Mouse (Mus musculus): ENCODE results near the gene Cybb. TPM values are rescaled to one million over a fixed set of nuclear protein-coding genes. Genes with fewer than 3 reads are reported as not detected.
"Not testable (repeated sequence)": the region's sequence is repeated elsewhere in the genome, so short reads cannot be mapped to it uniquely, and the experiment has no call there.

The Cybb gene
- 3.7 and 4.3 TPM in 2 replicates for polyA plus RNA-seq (2015; fragmentation: Nextera tagmentation; extraction: Ambion mirVana)

- Histone ChIP-seq H3K4me2 (ENCODE audit: low read depth, low read length) (no peak within 1 kb of the TSS), H3K9ac (ENCODE audit: low read depth, low read length) (no peak within 1 kb of the TSS), H3K27me3 (replicated peaks; ENCODE audit: control insufficient read depth, insufficient read depth, low read length) (no peaks in the 10 kb centered on the region), H3K36me3 (ENCODE audit: control insufficient read depth, insufficient read depth, low read length) (no peaks in the 10 kb centered on the region), H3K4me1 (ENCODE audit: control insufficient read depth, insufficient read depth, low read length) (no peaks in the 10 kb centered on the region), H3K9me3 (ENCODE audit: control insufficient read depth, low read length) (no peaks in the 10 kb centered on the region), H3K27ac (ENCODE audit: low read length) (no peak within 1 kb of the TSS), H3K4me3 (ENCODE audit: low read length) (no peak within 1 kb of the TSS)
- 85% methylated on average over 4 of the region's 4 CpGs for WGBS
- no peak for ATAC-seq
Measured at GRCm38 (mm10) chrX:9487671-9488070, at the start of gene Cybb. TSS of gene Cybb (minus strand) at chrX:9487771.

DNA sequence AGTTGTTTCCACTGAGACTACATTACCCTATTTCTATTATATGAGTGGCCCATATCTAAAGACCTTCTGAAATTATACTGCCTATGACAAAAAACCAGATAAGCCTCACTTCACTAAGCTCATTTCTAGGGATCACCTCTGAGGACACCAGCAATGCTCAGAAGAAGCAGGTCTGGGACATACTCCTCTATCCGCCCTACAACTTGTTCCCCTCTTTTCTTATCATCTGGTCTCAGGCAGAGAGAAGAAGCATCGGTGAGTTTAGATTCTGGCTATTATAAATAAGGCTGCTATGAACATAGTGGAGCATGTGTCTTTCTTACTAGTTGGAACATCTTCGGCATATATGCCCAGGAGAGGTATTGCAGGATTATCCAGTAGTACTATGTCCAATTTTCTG, 49.3 kb upstream of the Cybb start:
- H3K27me3 ChIP-seq (replicated peaks; ENCODE audit: control insufficient read depth, insufficient read depth, low read length): no peaks in the 10 kb centered on the region
- H3K4me2 ChIP-seq (ENCODE audit: low read depth, low read length): no peak overlapping the region
- H3K27ac ChIP-seq (ENCODE audit: low read length): no peak overlapping the region
- no peak overlapping the region for H3K4me3 ChIP-seq (ENCODE audit: low read length)
- H3K9ac ChIP-seq (ENCODE audit: low read depth, low read length): no peak overlapping the region
- no peaks in the 10 kb centered on the region for H3K36me3 ChIP-seq (ENCODE audit: control insufficient read depth, insufficient read depth, low read length)
- no peaks in the 10 kb centered on the region for H3K4me1 ChIP-seq (ENCODE audit: control insufficient read depth, insufficient read depth, low read length)
- 81% methylated on average over 3 of the region's 3 CpGs for WGBS
- ATAC-seq: no peak
- H3K9me3 ChIP-seq (ENCODE audit: control insufficient read depth, low read length): no peaks in the 10 kb centered on the region

DNA sequence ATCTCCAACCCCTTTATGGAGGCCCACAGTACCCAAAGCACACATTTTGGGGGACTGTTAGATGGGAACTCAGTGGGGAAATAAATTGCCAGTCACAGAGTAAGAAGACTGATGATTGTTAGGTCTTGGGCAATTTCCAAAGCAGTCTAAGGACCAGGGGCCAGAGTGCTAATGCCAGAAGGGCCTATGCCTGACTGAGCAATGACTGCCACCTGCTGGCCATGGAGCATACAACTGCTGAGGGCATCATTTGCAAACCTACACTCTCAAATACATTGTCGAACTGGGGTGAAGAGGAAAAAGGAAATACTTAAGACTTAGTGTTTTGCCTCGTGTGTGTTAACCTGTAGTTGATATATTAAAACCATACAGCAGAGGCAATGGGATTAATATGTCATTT, 32.4 kb upstream of the Cybb start:
- not testable (repeated sequence) for ATAC-seq; H3K4me1 ChIP-seq (ENCODE audit: control insufficient read depth, insufficient read depth, low read length); H3K27me3 ChIP-seq (replicated peaks; ENCODE audit: control insufficient read depth, insufficient read depth, low read length); H3K36me3 ChIP-seq (ENCODE audit: control insufficient read depth, insufficient read depth, low read length); H3K4me3 ChIP-seq (ENCODE audit: low read length); H3K27ac ChIP-seq (ENCODE audit: low read length); H3K9ac ChIP-seq (ENCODE audit: low read depth, low read length); H3K9me3 ChIP-seq (ENCODE audit: control insufficient read depth, low read length); H3K4me2 ChIP-seq (ENCODE audit: low read depth, low read length)
- 20% methylated on average over 2 of the region's 2 CpGs for WGBS

DNA sequence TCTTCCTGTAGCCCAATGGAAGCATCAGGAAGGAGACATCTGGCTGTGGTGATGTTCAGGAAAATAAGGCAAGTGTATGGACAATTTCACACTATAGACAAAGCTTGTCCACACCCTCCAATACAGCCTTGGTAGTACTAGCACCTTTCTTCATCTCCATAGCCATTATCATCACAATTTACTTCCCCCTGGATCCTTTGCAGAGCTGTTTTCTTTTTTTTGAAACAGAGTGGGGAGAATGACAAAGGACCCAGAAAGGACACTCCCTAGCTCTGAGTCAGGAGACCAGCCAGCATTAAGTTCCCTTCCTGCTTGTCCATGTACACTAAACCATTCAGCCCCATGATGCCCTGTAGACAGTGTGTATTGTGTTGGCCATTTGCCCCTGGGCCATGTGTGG, 30.0 kb upstream of the Cybb start:
- not testable (repeated sequence) for H3K36me3 ChIP-seq (ENCODE audit: control insufficient read depth, insufficient read depth, low read length); H3K4me1 ChIP-seq (ENCODE audit: control insufficient read depth, insufficient read depth, low read length); H3K9ac ChIP-seq (ENCODE audit: low read depth, low read length); H3K27ac ChIP-seq (ENCODE audit: low read length); H3K9me3 ChIP-seq (ENCODE audit: control insufficient read depth, low read length); H3K27me3 ChIP-seq (replicated peaks; ENCODE audit: control insufficient read depth, insufficient read depth, low read length); H3K4me2 ChIP-seq (ENCODE audit: low read depth, low read length); H3K4me3 ChIP-seq (ENCODE audit: low read length); ATAC-seq

DNA sequence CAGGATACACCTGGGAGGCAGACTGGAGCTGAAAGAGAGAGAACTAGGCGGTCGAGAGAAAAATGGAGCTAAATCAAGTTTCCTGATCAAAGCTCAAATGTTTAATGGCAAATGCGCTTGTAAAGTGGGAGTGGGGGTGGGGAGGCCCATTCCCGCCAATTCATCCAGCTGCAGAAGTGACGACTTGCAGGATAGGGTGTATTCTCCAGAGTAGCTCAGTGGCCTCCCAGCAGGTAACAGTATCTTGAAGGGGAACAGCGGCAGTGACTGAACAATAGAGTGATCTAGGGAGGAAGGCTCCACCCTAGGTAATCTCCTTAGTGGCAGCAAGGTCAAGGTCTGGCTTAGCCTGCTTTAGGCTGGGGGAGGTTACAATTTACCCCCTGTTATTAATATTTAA, 12.5 kb downstream of the Cybb start:
- H3K27me3 ChIP-seq (replicated peaks; ENCODE audit: control insufficient read depth, insufficient read depth, low read length); H3K9ac ChIP-seq (ENCODE audit: low read depth, low read length); H3K4me2 ChIP-seq (ENCODE audit: low read depth, low read length); H3K4me1 ChIP-seq (ENCODE audit: control insufficient read depth, insufficient read depth, low read length); ATAC-seq; H3K4me3 ChIP-seq (ENCODE audit: low read length); H3K27ac ChIP-seq (ENCODE audit: low read length); H3K36me3 ChIP-seq (ENCODE audit: control insufficient read depth, insufficient read depth, low read length); H3K9me3 ChIP-seq (ENCODE audit: control insufficient read depth, low read length): not testable (repeated sequence)
- 83% methylated on average over 6 of the region's 6 CpGs for WGBS

- Histone ChIP-seq H3K36me3 (ENCODE audit: control insufficient read depth, insufficient read depth, low read length) (no peaks in the 10 kb centered on the region), H3K4me3 (ENCODE audit: low read length) (no peak overlapping the region), H3K9ac (ENCODE audit: low read depth, low read length) (no peak overlapping the region), H3K9me3 (ENCODE audit: control insufficient read depth, low read length) (no peaks in the 10 kb centered on the region), H3K27ac (ENCODE audit: low read length) (no peak overlapping the region), H3K27me3 (replicated peaks; ENCODE audit: control insufficient read depth, insufficient read depth, low read length) (no peaks in the 10 kb centered on the region), H3K4me1 (ENCODE audit: control insufficient read depth, insufficient read depth, low read length) (no peaks in the 10 kb centered on the region), H3K4me2 (ENCODE audit: low read depth, low read length) (no peak overlapping the region)
- no peak for ATAC-seq
Measured at GRCm38 (mm10) chrX:9474440-9474839, 13.1 kb downstream of the Cybb start.

GRCm38 (mm10) chrX:9473768-9474167, 13.8 kb downstream of the Cybb start:
- Histone ChIP-seq H3K4me1 (ENCODE audit: control insufficient read depth, insufficient read depth, low read length) (no peaks in the 10 kb centered on the region), H3K4me3 (ENCODE audit: low read length) (no peak overlapping the region), H3K36me3 (ENCODE audit: control insufficient read depth, insufficient read depth, low read length) (no peaks in the 10 kb centered on the region), H3K9ac (ENCODE audit: low read depth, low read length) (no peak overlapping the region), H3K27me3 (replicated peaks; ENCODE audit: control insufficient read depth, insufficient read depth, low read length) (no peaks in the 10 kb centered on the region), H3K27ac (ENCODE audit: low read length) (no peak overlapping the region), H3K9me3 (ENCODE audit: control insufficient read depth, low read length) (no peaks in the 10 kb centered on the region), H3K4me2 (ENCODE audit: low read depth, low read length) (no peak overlapping the region)
- WGBS: 86% methylated on average over 2 of the region's 2 CpGs
- no peak for ATAC-seq

DNA sequence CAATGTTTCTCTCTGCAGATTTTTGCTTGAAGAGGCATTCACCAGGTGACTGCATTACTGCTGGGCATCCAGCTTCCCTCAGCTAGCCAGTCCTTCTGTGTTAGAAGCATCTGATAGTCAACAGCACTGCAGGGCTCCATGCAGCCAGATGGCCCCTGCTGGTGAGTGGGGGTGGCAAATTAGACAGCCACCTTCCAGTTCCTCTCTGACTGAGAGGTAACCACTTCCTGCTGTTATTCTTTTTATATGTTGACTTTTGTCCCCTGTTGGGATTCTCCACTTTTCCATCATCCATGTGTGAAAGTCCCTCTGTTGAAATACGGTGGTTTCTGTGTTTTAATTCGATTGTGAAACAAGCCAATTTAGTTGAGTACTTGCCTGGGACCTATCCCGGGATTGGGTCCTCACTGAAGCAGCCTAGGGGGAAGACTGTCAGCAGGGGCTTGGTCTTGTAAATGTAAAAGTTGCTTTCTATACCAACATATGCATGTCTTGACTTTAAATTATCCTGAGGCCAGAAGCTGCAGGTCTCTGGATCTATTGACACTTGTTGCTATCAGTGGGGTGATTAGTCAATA, 16.7 kb downstream of the Cybb start:
- Histone ChIP-seq H3K36me3 (ENCODE audit: control insufficient read depth, insufficient read depth, low read length) (no peaks in the 10 kb centered on the region), H3K27me3 (replicated peaks; ENCODE audit: control insufficient read depth, insufficient read depth, low read length) (no peaks in the 10 kb centered on the region), H3K9ac (ENCODE audit: low read depth, low read length) (no peak overlapping the region), H3K9me3 (ENCODE audit: control insufficient read depth, low read length) (no peaks in the 10 kb centered on the region), H3K4me3 (ENCODE audit: low read length) (no peak overlapping the region), H3K27ac (ENCODE audit: low read length) (no peak overlapping the region), H3K4me2 (ENCODE audit: low read depth, low read length) (no peak overlapping the region), H3K4me1 (ENCODE audit: control insufficient read depth, insufficient read depth, low read length) (no peaks in the 10 kb centered on the region)
- WGBS: 59% methylated on average over 3 of the region's 3 CpGs
- no peak for ATAC-seq

- no peaks in the 10 kb centered on the region for H3K36me3 ChIP-seq (ENCODE audit: control insufficient read depth, insufficient read depth, low read length)
- no peak overlapping the region for H3K9ac ChIP-seq (ENCODE audit: low read depth, low read length)
- H3K4me3 ChIP-seq (ENCODE audit: low read length): no peak overlapping the region
- H3K4me1 ChIP-seq (ENCODE audit: control insufficient read depth, insufficient read depth, low read length): no peaks in the 10 kb centered on the region
- no peak overlapping the region for H3K4me2 ChIP-seq (ENCODE audit: low read depth, low read length)
- no peak for ATAC-seq
- H3K27ac ChIP-seq (ENCODE audit: low read length): no peak overlapping the region
- no peaks in the 10 kb centered on the region for H3K27me3 ChIP-seq (replicated peaks; ENCODE audit: control insufficient read depth, insufficient read depth, low read length)
- no peaks in the 10 kb centered on the region for H3K9me3 ChIP-seq (ENCODE audit: control insufficient read depth, low read length)
Measured at GRCm38 (mm10) chrX:9469100-9469499, 18.5 kb downstream of the Cybb start.

DNA sequence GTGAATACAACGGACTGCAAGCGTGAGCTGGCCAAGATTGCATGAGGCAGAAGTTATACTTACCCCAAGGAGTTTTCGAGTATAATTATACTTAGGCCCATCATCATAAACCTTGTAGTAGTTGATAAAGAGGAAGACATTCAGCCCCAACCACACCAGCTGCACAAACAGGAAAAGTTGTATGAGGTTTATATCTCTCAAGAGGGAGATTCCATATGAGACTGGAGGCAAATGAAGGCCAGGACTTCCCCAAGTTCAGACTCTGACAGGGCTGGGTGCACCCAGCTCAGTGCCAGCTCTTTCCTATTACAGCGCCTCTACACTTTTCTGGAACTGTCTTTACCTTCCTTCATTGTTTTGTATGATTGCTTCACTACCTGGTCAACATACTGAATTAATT, 20.6 kb downstream of the Cybb start:
- Histone ChIP-seq H3K9ac (ENCODE audit: low read depth, low read length) (no peak overlapping the region), H3K36me3 (ENCODE audit: control insufficient read depth, insufficient read depth, low read length) (no peaks in the 10 kb centered on the region), H3K9me3 (ENCODE audit: control insufficient read depth, low read length) (no peaks in the 10 kb centered on the region), H3K27me3 (replicated peaks; ENCODE audit: control insufficient read depth, insufficient read depth, low read length) (no peaks in the 10 kb centered on the region), H3K27ac (ENCODE audit: low read length) (no peak overlapping the region), H3K4me2 (ENCODE audit: low read depth, low read length) (no peak overlapping the region), H3K4me1 (ENCODE audit: control insufficient read depth, insufficient read depth, low read length) (no peaks in the 10 kb centered on the region), H3K4me3 (ENCODE audit: low read length) (no peak overlapping the region)
- 86% methylated on average over 4 of the region's 4 CpGs for WGBS
- no peak for ATAC-seq
